Mouse (Mus musculus) heart, postnatal 25 days (tissue): ENCODE data around the gene Mbd6. TPM values are rescaled to one million over a fixed set of nuclear protein-coding genes. Genes with fewer than 3 reads are reported as not detected.

Experiments used
- DNase-seq: peaks from one replicate; pipeline ENCODE4 v3.0.0; 2022; ENCODE audit warnings: low spot score
- intact Hi-C: fragments of 180-260 bp; cut with DNase I; formaldehyde crosslinking; loops from one replicate; pipeline ENCODE4 v1.15.1; 2025
- total RNA-seq, 2 experiments: library from RNA; stranded (reverse); gene quantifications; 2 replicates each; pipeline ENCODE4 v1.2.3; 2021

The Mbd6 gene
- total RNA-seq, 2 experiments from 2014 or later, result 20.9 to 21.4 TPM

GRCm38 (mm10) chr10:127268401-127268800 is 20.4 kb downstream of the Mbd6 start:
- intact Hi-C loops, result loop anchor here (2.0 kb wide), 1 partner anchor 18 kb away; no protein-coding TSS in a partner anchor
- DNase-seq, result no peak

- intact Hi-C loops, result loop anchor here (2.0 kb wide), 1 partner anchor 45 kb away; no protein-coding TSS in a partner anchor
These were observed 21.5 kb downstream of the Mbd6 start for GRCm38 (mm10) chr10:127267318-127267717.

GRCm38 (mm10) chr10:127266112-127267091 is 22.4 kb downstream of the Mbd6 start, which contains the start of gene Dctn2:
Gene Dctn2, plus strand, starts transcription at chr10:127266368.
- intact Hi-C loops, result loop anchor here (2.0 kb wide), 1 partner anchor 46 kb away; no protein-coding TSS in a partner anchor

More at GRCm38 (mm10) chr10:127267318-127267717, 21.5 kb downstream of the Mbd6 start:
- no peak for DNase-seq

DNA sequence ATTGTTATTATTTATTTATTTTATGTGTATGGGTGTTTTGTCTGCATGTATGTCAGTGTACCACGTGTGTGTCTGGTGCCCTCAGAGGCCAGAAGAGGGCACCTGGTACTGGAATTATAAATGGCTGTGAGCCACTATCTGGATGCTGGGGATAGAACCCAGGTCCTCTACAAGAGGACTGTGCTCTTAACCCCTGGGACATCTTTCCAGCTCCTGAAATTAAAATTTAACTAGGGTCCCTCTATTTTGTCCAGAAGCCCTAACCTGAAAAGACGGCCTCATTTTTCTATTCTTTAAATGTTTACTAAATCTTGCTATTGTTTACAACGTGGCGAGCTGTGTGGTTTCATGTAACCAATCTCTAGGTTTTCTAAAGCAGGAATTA is 23.1 kb downstream of the Mbd6 start:
- no peak for DNase-seq
- intact Hi-C loops, result loop anchor here (2.0 kb wide), 1 partner anchor 47 kb away; no protein-coding TSS in a partner anchor

More at GRCm38 (mm10) chr10:127266112-127267091, 22.4 kb downstream of the Mbd6 start, which contains the start of gene Dctn2:
- peak; percentile 95 for DNase-seq

GRCm38 (mm10) chr10:127264971-127265370 is 23.8 kb downstream of the Mbd6 start:
- no peak for DNase-seq
- intact Hi-C loops, result no loop called here

DNA sequence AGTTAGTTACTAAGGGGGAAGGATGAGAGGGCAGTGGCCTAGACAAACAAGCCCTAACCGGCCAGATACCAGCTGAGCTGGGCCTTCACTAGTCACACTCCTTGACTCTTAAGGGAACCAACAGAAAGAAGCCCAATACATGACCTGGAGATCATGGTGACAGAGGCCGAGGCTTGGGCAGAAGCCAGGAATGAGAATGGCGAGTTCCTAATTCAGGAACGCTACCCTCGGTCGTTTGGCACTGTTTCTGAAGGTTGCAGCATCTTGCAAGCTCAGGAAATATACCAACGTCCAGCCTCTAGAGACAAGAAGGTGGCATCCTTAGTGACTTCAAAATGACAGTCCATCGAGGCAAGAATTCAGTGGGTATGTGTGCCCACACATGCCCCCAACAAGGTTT is 24.5 kb downstream of the Mbd6 start:
- intact Hi-C loops, result no loop called here
- no peak for DNase-seq

GRCm38 (mm10) chr10:127263631-127264030 is 25.2 kb downstream of the Mbd6 start:
- no peak for DNase-seq
- intact Hi-C loops, result no loop called here

DNA sequence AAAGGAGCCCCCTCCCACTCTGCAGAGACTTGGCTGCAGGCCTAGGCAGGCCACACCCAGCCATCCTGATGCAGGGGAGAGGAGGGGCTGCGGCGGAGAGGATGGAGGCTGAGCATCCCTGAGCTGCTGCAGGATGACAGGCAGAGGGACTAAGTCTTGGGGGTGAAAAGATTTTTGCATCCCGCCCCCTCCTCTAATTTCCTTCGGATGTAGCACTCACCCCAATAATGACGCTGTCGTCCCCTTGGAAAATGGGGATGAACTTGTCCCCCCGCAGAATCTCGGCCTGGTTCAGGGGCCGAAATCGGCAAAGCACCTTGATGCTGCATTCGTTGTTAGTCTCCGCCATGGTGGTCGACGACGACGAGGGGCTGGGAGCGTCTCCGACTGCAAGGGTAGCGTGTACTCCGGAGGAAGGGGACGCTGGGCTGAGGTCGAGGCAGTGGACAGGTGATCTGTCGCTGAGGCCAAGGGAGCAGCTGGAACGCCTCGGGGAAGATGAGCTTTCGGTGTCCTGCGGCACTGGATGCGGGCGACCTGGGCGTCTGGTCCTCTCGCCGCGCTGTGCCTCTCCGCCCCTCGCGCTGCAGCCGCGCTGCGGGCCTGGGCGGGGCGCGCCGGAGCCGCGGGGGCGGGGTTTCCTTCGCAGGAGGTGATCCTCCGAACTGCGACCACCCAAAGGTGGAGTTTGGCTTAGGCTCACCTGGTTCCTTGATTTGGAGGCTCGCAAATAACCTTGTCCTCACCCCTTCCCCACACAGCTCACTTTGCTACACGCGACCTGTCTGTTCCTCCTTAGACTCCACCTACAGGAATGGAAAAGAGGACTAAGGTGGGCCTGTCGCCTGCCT is 26.0 kb downstream of the Mbd6 start, which contains the start of gene Kif5a:
TSS of gene Kif5a (minus strand) at position 801 of the 851 bp plus-strand sequence.
- no peak for DNase-seq
- intact Hi-C loops, result no loop called here

DNA sequence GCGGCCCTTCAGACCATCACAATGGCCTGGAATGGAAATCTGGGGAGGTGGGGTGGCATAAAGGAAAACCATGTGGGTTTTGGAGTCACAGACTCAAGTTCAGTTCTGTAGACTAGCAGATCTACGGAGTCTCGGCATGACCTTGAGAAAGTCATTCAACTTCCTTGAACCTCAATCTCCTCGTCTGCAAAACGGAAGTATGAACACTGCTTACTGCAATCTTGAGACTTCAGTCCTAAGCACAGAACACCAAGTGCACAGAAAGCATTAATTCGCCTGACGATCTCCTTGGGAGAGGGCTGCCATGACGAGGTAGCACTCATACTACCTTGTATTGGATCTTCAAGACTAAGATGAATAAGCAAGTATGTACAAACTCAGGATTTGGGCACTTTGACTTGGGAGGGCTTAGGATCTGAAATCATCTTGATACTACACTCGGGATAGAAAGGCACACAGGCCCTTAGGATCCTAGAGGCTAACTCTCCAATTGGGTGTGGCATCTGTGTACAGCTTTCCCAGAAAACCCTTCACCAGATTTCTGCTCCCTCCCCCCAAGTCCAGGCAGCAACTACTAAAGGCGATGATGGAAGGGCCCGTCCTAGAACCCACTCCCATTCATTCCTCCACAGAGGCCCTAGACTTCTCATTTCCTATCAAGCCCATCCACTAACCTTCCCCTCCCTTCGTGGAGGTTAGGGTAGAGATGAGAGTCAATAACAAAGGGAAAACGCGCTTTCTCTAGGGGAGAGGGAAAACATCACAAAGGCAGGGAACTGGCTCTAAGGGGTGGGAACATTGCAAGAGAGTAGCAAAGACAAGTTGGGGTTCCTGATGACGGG is 26.9 kb downstream of the Mbd6 start:
- intact Hi-C loops, result no loop called here

DNA sequence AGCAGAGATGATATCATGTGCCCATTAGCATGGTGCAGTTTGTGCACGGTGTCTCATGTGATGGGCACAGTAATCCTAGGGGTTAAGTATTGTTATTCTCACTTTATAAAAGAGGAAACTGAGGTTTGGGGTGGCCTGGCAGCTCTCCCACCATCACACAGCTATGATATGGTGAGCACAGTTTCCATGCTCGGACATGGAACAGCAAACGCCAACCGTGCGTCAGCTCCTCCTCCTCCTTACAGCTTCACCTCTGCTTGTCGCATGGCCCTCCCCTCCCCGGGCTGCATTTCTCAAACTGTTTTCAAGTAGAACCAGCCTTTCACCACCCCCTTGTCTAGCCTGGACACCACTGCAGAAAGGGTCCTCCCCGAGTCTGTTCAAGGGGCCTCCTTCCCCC is 30.3 kb downstream of the Mbd6 start:
- intact Hi-C loops, result no loop called here
- no peak for DNase-seq

More for the DNA sequence above, 26.9 kb downstream of the Mbd6 start:
- DNase-seq, result no peak

DNA sequence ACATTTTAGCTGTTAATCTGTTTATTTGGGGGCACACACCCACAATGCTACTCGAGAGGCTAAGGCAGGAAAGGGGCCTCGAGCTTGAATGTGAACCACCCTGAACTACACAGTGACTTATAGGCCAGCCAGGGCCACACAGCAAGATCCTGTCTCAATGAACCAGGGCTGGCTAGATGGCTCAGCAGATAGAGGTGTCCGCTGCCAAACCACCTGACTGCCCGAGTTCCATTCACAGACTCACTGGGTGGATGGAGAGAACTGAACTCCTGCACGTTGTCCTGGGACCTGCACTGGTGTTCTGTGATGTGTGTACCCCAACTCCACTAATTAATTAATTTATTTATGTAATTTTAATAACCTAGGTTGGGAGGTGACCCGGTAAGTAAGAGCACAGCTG is 31.0 kb downstream of the Mbd6 start:
- intact Hi-C loops, result no loop called here
- DNase-seq, result no peak

DNA sequence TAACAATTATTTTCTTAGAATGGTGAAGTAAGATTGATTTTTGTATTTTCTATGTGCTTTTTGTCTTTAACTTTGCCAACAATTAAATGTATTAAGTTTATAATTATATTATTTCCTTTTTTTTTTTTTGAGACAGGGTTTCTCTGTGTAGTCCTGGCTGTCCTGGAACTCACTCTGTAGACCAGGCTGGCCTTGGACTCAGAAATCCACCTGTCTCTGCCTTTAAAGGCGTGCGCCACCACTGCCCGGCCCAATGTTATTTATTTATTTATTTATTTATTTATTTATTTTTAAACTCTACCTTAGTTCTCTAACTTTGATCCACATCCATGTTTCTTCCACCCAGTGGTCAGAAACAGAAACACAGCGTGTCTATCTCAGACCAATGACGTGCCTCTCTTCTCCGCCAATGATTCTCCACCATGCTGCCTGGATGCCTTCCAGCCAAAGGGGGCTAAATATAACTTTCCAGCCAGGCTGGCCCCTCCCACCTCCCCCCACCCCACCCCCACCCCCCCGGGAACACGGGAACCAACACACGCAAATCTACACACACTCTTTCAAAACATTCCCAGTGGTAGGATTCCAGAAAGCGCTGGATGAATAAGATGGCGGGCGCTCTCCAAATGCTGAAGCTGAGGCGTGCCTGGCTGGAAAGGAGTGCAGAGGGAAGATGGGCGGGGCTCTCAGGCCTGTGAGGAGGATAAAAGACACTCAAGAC is 33.0 kb downstream of the Mbd6 start:
- no peak for DNase-seq
- intact Hi-C loops, result no loop called here

- DNase-seq, result no peak
These were observed 38.0 kb downstream of the Mbd6 start for GRCm38 (mm10) chr10:127250810-127251209.

DNA sequence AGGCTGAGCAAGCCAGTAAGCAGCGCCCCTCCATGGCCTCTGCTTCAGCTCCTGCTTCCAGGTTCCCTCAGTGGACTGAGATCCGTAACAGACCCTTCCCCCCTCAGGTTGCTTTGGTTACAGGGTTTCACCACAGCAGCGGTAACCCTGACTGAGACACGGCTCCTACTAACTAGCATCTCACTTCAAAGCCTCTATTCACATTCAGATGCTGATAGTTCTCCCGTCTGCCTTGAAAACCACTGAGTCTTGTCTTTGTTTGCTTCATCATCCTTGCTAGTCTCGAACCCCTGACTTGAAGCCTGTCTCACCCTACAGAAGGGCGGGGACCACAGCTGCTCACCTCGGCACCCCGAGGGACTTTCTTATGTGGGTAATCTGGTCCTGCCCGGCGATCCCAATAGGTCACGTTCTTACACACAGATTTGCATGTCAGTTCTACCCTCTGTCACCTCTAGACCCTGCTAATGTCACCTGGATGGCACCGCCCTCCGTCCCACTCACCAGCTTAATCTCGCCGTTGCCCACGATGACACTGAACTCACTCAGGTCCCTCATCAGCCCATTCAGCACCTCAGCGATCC is 50.5 kb downstream of the Mbd6 start:
- intact Hi-C loops, result no loop called here
- no peak for DNase-seq

More at GRCm38 (mm10) chr10:127250810-127251209, 38.0 kb downstream of the Mbd6 start:
- intact Hi-C loops, result no loop called here

GRCm38 (mm10) chr10:127236541-127236940 is 52.3 kb downstream of the Mbd6 start:
- DNase-seq, result no peak
- intact Hi-C loops, result no loop called here

DNA sequence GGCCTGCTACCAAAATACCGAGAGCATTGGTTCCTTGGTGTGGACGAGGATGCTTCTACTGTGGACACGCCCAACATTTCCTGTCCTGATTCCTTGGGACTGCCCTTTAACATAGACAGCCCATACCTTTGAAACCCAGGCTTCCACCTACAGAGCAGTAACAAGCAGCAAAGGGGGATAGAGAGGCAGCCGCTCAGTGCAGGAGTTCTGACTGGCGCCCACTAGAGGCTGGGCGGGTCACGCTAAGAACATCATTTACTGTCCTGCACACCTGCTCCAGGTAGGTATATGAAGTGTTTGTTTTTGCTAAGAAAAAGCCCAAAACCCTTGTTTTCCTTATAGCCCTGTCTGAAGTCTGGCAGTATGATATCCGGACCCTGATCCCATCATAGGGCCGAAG is 55.7 kb downstream of the Mbd6 start:
- intact Hi-C loops, result no loop called here
- no peak for DNase-seq
